18 mouse cellular contexts compared by ENCODE assay signal in genomic region chr15:82017461-82017860, GRCm38 (mm10). TPM values are rescaled to one million over a fixed set of nuclear protein-coding genes. Genes with fewer than 3 reads are reported as not detected.
DNase-seq lines count a peak whose midpoint lies in the region; ATAC-seq lines count a peak whose summit lies in the region.
"Had no signal": no experiment of that assay in that cellular context is flagged by ENCODE, and none has a peak within 500 bp of the region (broad histone marks: within the 10 kb centered on the region; RNA-seq: fewer than 3 reads in every experiment).

No protein-coding gene starts in this region.

- 0 out of 2 replicates have a peak overlapping the region, but pooled peaks have one; percentile 3 for H3K4me2 ChIP-seq in hindbrain, embryonic 15.5 days
- H3K4me2 ChIP-seq in hindbrain, embryonic 11.5 days (replicated peaks; ENCODE audit: low read depth, low read length) = no peak overlapping the region

- no peaks in the 10 kb centered on the region for H3K27me3 ChIP-seq in hindbrain, embryonic 15.5 days
- H3K27me3 ChIP-seq in hindbrain, embryonic 11.5 days (ENCODE audit: control insufficient read depth, insufficient read depth, low read length) = no peaks in the 10 kb centered on the region
- no peaks in the 10 kb centered on the region for H3K27me3 ChIP-seq in limb, embryonic 10.5 days (ENCODE audit: low read depth, poor library complexity, severe bottlenecking)
- H3K27me3 ChIP-seq: lung, embryonic 15.5 days; midbrain, embryonic 12.5 days had no signal

- 82% methylated on average over 4 of the region's 4 CpGs for WGBS in hindbrain, embryonic 15.5 days
- 86% methylated on average over 4 of the region's 4 CpGs for WGBS in hindbrain, embryonic 11.5 days
- 86% methylated on average over 4 of the region's 4 CpGs for WGBS in limb, embryonic 10.5 days

- ATAC-seq in CD4-positive, CD25-positive, alpha-beta regulatory T cell, adult 4 months = no peak
- no peak for ATAC-seq in hindbrain, embryonic 15.5 days (ENCODE audit: low FRiP score, low read depth)
- ATAC-seq in hindbrain, embryonic 11.5 days (ENCODE audit: low FRiP score) = no peak

- no peak overlapping the region for H3K9ac ChIP-seq in hindbrain, embryonic 15.5 days
- no peak overlapping the region for H3K9ac ChIP-seq in hindbrain, embryonic 11.5 days (ENCODE audit: low read depth, low read length)

- DNase-seq in CD4-positive, CD25-positive, alpha-beta regulatory T cell, adult 2 months (ENCODE audit: low read depth, low spot score) = peak; percentile 14
- no peak for DNase-seq in hindbrain, embryonic 11.5 days (ENCODE audit: low spot score)
- peak; percentile 73 for DNase-seq in 416B (ENCODE audit: low read depth)
- DNase-seq in limb, embryonic 10.5 days (ENCODE audit: low spot score) = no peak
- no peak for DNase-seq in adrenal gland, adult 2 months
- no peak for DNase-seq in adrenal gland, postnatal 14 days
- DNase-seq: cerebellum, postnatal 10 days; kidney, adult 9 months had no signal

- peaks cover 30% of the 10 kb centered on the region for H3K4me1 ChIP-seq in hindbrain, embryonic 15.5 days (replicated peaks)
- 0 out of 2 replicates have a peak, but pooled peaks cover 3% of the 10 kb centered on the region for H3K4me1 ChIP-seq in hindbrain, embryonic 11.5 days (replicated peaks; ENCODE audit: control insufficient read depth, insufficient read depth, low read length)
- peaks cover 19% of the 10 kb centered on the region for H3K4me1 ChIP-seq in limb, embryonic 10.5 days

- no peak overlapping the region for H3K27ac ChIP-seq in hindbrain, embryonic 15.5 days (replicated peaks)
- no peak overlapping the region for H3K27ac ChIP-seq in hindbrain, embryonic 11.5 days (ENCODE audit: low read depth, low read length)
- H3K27ac ChIP-seq in limb, embryonic 10.5 days = no peak overlapping the region
- H3K27ac ChIP-seq: layer of hippocampus, adult 2 months had no signal

- no peak overlapping the region for H3K4me3 ChIP-seq in hindbrain, embryonic 15.5 days
- no peak overlapping the region for H3K4me3 ChIP-seq in hindbrain, embryonic 11.5 days (ENCODE audit: low read depth, low read length)
- H3K4me3 ChIP-seq in limb, embryonic 10.5 days = peak overlapping the region; percentile 86; the same call in 1 of the 2 replicates

- peaks cover 17% of the 10 kb centered on the region for H3K36me3 ChIP-seq in hindbrain, embryonic 15.5 days
- no peaks in the 10 kb centered on the region for H3K36me3 ChIP-seq in hindbrain, embryonic 11.5 days (ENCODE audit: control insufficient read depth, insufficient read depth, low read length)
- peaks cover 42% of the 10 kb centered on the region for H3K36me3 ChIP-seq in limb, embryonic 10.5 days

- H3K9me3 ChIP-seq in hindbrain, embryonic 15.5 days = no peaks in the 10 kb centered on the region
- H3K9me3 ChIP-seq in hindbrain, embryonic 11.5 days (ENCODE audit: control insufficient read depth, low read length) = no peaks in the 10 kb centered on the region
- no peaks in the 10 kb centered on the region for H3K9me3 ChIP-seq in limb, embryonic 10.5 days (replicated peaks)
- H3K9me3 ChIP-seq: lung, embryonic 15.5 days; midbrain, embryonic 12.5 days had no signal

RNA-seq across cellular contexts. Expression of gene Desi1, which starts 16.2 kb away (rescaled TPM):
- polyA plus RNA-seq in CD4-positive, CD25-positive, alpha-beta regulatory T cell, adult 4 months (2017; shearing (Covaris generic)) = 10 to 100 TPM in 1 of 2 experiments, 1 to 10 TPM in 1; 7.8 to 10.2 TPM
- polyA plus RNA-seq in hindbrain, embryonic 15.5 days (2015; fragmentation: Nextera tagmentation; extraction: Ambion mirVana) = 52.6 and 55.1 TPM in 2 replicates
- polyA plus RNA-seq in hindbrain, embryonic 11.5 days (2014; fragmentation: Nextera tagmentation; extraction: Ambion mirVana) = 32.6 and 35.6 TPM in 2 replicates
- polyA plus RNA-seq in limb, embryonic 10.5 days (2016; fragmentation: Nextera tagmentation; extraction: Ambion mirVana) = 33.7 and 40.3 TPM in 2 replicates
- 100 to 1,000 TPM in 1 of 2 experiments, 10 to 100 TPM in 1; 56.0 to 149 TPM for total RNA-seq in adrenal gland, adult 2 months (2021)
- polyA plus RNA-seq in adrenal gland, adult 2 months (2012; rRNA removed) = 100.0 and 101 TPM in 2 replicates
- total RNA-seq in adrenal gland, postnatal 14 days (2021) = 68.4 and 74.8 TPM in 2 replicates

RNA-seq across cellular contexts. Expression of gene Xrcc6, which starts 29.8 kb away (rescaled TPM):
- polyA plus RNA-seq in CD4-positive, CD25-positive, alpha-beta regulatory T cell, adult 4 months (2017; shearing (Covaris generic)) = 10 to 100 TPM; 56.5 to 73.1 TPM
- 40.8 and 43.4 TPM in 2 replicates for polyA plus RNA-seq in hindbrain, embryonic 15.5 days (2015; fragmentation: Nextera tagmentation; extraction: Ambion mirVana)
- 62.4 and 66.6 TPM in 2 replicates for polyA plus RNA-seq in hindbrain, embryonic 11.5 days (2014; fragmentation: Nextera tagmentation; extraction: Ambion mirVana)
- 112 and 113 TPM in 2 replicates for polyA plus RNA-seq in limb, embryonic 10.5 days (2016; fragmentation: Nextera tagmentation; extraction: Ambion mirVana)
- total RNA-seq in adrenal gland, adult 2 months (2021) = 10 to 100 TPM; 73.2 to 87.0 TPM
- polyA plus RNA-seq in adrenal gland, adult 2 months (2012; rRNA removed) = 23.8 and 27.6 TPM in 2 replicates
- total RNA-seq in adrenal gland, postnatal 14 days (2021) = 120 and 140 TPM in 2 replicates

RNA-seq across cellular contexts. Expression of gene Snu13, which starts 29.9 kb away (rescaled TPM):
- 100 to 1,000 TPM; 175 to 178 TPM for polyA plus RNA-seq in CD4-positive, CD25-positive, alpha-beta regulatory T cell, adult 4 months (2017; shearing (Covaris generic))
- polyA plus RNA-seq in hindbrain, embryonic 15.5 days (2015; fragmentation: Nextera tagmentation; extraction: Ambion mirVana) = 237 and 238 TPM in 2 replicates
- 262 and 282 TPM in 2 replicates for polyA plus RNA-seq in hindbrain, embryonic 11.5 days (2014; fragmentation: Nextera tagmentation; extraction: Ambion mirVana)
- 379 and 421 TPM in 2 replicates for polyA plus RNA-seq in limb, embryonic 10.5 days (2016; fragmentation: Nextera tagmentation; extraction: Ambion mirVana)
- total RNA-seq in adrenal gland, adult 2 months (2021) = 10 to 100 TPM; 84.9 to 91.7 TPM
- polyA plus RNA-seq in adrenal gland, adult 2 months (2012; rRNA removed) = 61.5 and 68.6 TPM in 2 replicates
- total RNA-seq in adrenal gland, postnatal 14 days (2021) = 79.0 and 82.3 TPM in 2 replicates

RNA-seq across cellular contexts. Expression of gene 1700029P11Rik, which starts 37.1 kb away (rescaled TPM):
- polyA plus RNA-seq in CD4-positive, CD25-positive, alpha-beta regulatory T cell, adult 4 months (2017; shearing (Covaris generic)) = not detected
- not detected in 2 replicates for polyA plus RNA-seq in hindbrain, embryonic 15.5 days (2015; fragmentation: Nextera tagmentation; extraction: Ambion mirVana)
- polyA plus RNA-seq in hindbrain, embryonic 11.5 days (2014; fragmentation: Nextera tagmentation; extraction: Ambion mirVana) = not detected in 2 replicates
- polyA plus RNA-seq in limb, embryonic 10.5 days (2016; fragmentation: Nextera tagmentation; extraction: Ambion mirVana) = not detected in 2 replicates
- total RNA-seq in adrenal gland, adult 2 months (2021) = not detected
- polyA plus RNA-seq in adrenal gland, adult 2 months (2012; rRNA removed) = not detected in 2 replicates
- total RNA-seq in adrenal gland, postnatal 14 days (2021) = not detected in 2 replicates
- total RNA-seq: gastrocnemius, postnatal 4 days; heart, postnatal 25 days; layer of hippocampus, adult 2 months; left cerebral cortex, postnatal 10 days had no signal
- polyA plus RNA-seq: embryonic facial prominence, embryonic 11.5 days; lung, embryonic 15.5 days; midbrain, embryonic 12.5 days; neural tube, embryonic 11.5 days had no signal

RNA-seq across cellular contexts. Expression of gene 4930407I10Rik, which starts 41.5 kb away (rescaled TPM):
- not detected for polyA plus RNA-seq in CD4-positive, CD25-positive, alpha-beta regulatory T cell, adult 4 months (2017; shearing (Covaris generic))
- not detected in 2 replicates for polyA plus RNA-seq in hindbrain, embryonic 15.5 days (2015; fragmentation: Nextera tagmentation; extraction: Ambion mirVana)
- polyA plus RNA-seq in hindbrain, embryonic 11.5 days (2014; fragmentation: Nextera tagmentation; extraction: Ambion mirVana) = 0.08 TPM in 1 of 2 replicates, not detected in the other
- polyA plus RNA-seq in limb, embryonic 10.5 days (2016; fragmentation: Nextera tagmentation; extraction: Ambion mirVana) = not detected in 2 replicates
- total RNA-seq in adrenal gland, adult 2 months (2021) = not detected
- not detected in 2 replicates for polyA plus RNA-seq in adrenal gland, adult 2 months (2012; rRNA removed)
- not detected in 2 replicates for total RNA-seq in adrenal gland, postnatal 14 days (2021)
- total RNA-seq: gastrocnemius, postnatal 4 days; heart, postnatal 25 days; layer of hippocampus, adult 2 months; left cerebral cortex, postnatal 10 days had no signal
- polyA plus RNA-seq: embryonic facial prominence, embryonic 11.5 days; lung, embryonic 15.5 days; midbrain, embryonic 12.5 days; neural tube, embryonic 11.5 days had no signal

Comparison
In these comparisons a context has a peak if more than half of its experiments do, and no peak if none do; other contexts are left out.
1. DNase-seq: peak in CD4-positive, CD25-positive, alpha-beta regulatory T cell, adult 2 months (single experiment) and 416B (single experiment); none in hindbrain, embryonic 11.5 days (single experiment), limb, embryonic 10.5 days (single experiment), adrenal gland, adult 2 months (single experiment) and adrenal gland, postnatal 14 days (single experiment).